Mouse (Mus musculus) thymus, adult 2 months (tissue): ENCODE data around the gene Zbtb42.

Experiments
- CTCF ChIP-seq: fragments of 200-500 bp; IDR thresholded peaks from 2 replicates; pipeline ENCODE4 v1.5.1; 2012; ENCODE audit warnings: mild to moderate bottlenecking, control low read depth, low read length, moderate library complexity, borderline replicate concordance; ENCODE audit not compliant: control insufficient read depth, poor library complexity, insufficient read depth; ENCODE audit errors: extremely low read depth
- POLR2A ChIP-seq: fragments of 200-500 bp; IDR thresholded peaks from 2 replicates; pipeline ENCODE4 v1.6.1; 2012; ENCODE audit warnings: mild to moderate bottlenecking, low read length, control low read depth, moderate library complexity; ENCODE audit not compliant: control insufficient read depth, poor library complexity, insufficient read depth; ENCODE audit errors: extremely low read depth

GRCm38 (mm10) chr12:112671891-112672290, 6.7 kb upstream of the Zbtb42 start:
- no peak for TF ChIP-seq CTCF
- TF ChIP-seq POLR2A = no peak
